Mouse (Mus musculus) heart, postnatal 0 days (tissue): Measurements from ENCODE around the gene Slc35f3.

Source experiments
- CTCF ChIP-seq: IDR thresholded peaks from 2 replicates; pipeline ENCODE4 v1.5.1; 2016; ENCODE audit warnings: antibody characterized with exemption, control low read depth, low read depth
- EP300 ChIP-seq: IDR thresholded peaks from 2 replicates; pipeline ENCODE4 v1.6.1; 2016; ENCODE audit warnings: antibody characterized with exemption, low read depth

DNA sequence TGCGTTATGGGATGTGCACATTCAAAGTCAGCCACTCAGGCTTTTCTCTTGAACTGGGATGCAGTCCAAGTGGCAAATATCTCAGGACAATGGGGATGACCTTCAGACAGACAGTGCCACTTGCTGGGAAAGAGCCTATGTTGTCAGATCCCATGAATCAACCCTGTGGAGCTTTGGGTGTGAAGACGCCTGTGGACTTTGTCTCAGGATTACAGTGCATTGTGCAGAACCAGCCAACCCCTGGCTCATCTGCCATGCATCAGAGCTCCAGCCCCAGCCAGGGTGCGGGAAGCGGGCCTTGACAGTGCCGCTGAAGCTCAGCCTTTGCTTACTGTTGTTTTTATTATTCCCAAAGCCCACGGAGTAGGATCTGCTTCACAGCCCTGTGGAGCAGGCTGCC, 60.9 kb downstream of the Slc35f3 start:
- TF ChIP-seq CTCF (no peak), EP300 (no peak)
